Mouse (Mus musculus): Measurements from ENCODE around the gene Lmo3. TPM values are rescaled to one million over a fixed set of nuclear protein-coding genes. Genes with fewer than 3 reads are reported as not detected.

Lmo3 gene
- 71.5 and 80.4 TPM in 2 replicates for polyA plus RNA-seq (2015; fragmentation: Nextera tagmentation; extraction: Ambion mirVana)

DNA sequence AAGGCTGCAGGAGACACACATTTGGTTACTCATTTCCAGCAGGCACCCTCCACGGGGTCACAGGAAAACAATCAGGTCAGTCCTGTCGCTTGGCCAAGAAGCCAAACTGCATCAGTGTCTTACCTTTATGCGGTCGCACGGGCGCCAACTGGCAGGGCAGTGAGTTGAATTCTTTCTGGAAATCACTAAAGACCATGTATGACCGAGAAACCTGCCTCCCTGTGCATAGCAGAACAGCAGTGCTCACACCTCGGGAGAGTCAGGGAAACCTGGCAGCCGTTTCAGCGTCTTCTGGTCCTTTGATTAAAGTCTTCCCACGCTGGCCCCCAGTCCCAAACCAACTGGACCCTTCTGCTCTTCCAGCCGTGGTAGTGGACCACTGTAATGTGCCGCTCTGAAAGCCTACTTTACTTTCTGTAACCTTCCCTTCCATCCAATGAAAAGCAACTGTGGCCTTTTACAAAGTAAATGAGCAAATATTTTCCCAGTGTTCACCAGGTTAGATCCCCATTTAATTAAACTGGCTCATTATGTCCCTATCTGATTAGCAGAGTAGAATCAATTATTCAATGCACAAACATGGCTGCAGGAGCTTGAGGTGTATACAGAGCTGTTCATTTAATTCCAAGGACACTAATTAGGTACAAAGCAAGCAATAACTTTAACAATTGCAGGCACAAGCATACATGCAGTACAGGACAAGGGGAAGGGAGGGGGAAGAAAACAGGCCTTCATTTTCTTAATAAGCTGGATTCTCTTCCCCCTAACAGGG is at the start of gene Lmo3:
Gene Lmo3 (minus strand): TSS at position 235 of the 772 bp plus-strand sequence.

Other genes starting within 250 kb of the Lmo3 start
- 0.15 TPM in 1 of 2 replicates, not detected in the other for gene Igbp1b, start 76.6 kb upstream of the Lmo3 start, polyA plus RNA-seq (2015; fragmentation: Nextera tagmentation; extraction: Ambion mirVana)

All from neural tube, postnatal 0 days (tissue).